Mouse (Mus musculus): ENCODE measurements around the gene Gm49320.

Gm49320 gene

GRCm38 (mm10) chr8:4259125-4259804 lies 20.6 kb downstream of the Gm49320 start, which contains the start of gene Ctxn1:
TSS of gene Ctxn1 (minus strand) at chr8:4259274.
- no peak for DNase-seq (ENCODE audit: low read depth, low spot score)

DNA sequence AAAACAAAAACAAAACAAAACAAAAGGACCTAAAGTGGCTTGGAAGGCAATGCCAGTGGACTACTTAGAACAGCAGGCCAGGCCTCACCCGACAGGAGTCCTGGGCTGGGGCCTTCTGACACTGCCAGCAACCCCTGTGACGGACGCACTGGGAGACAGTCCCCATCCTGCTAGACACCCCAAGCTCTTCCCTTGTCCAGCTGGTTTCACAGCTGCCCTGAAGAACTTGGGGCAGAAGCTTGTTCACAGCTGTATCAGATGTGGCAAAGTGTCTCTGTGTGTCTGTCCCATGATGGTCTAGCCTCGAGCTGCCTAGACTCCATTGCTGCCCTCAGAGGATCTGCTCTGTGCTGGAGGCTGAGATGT lies 21.1 kb downstream of the Gm49320 start:
- DNase-seq (ENCODE audit: low read depth, low spot score) = no peak

DNA sequence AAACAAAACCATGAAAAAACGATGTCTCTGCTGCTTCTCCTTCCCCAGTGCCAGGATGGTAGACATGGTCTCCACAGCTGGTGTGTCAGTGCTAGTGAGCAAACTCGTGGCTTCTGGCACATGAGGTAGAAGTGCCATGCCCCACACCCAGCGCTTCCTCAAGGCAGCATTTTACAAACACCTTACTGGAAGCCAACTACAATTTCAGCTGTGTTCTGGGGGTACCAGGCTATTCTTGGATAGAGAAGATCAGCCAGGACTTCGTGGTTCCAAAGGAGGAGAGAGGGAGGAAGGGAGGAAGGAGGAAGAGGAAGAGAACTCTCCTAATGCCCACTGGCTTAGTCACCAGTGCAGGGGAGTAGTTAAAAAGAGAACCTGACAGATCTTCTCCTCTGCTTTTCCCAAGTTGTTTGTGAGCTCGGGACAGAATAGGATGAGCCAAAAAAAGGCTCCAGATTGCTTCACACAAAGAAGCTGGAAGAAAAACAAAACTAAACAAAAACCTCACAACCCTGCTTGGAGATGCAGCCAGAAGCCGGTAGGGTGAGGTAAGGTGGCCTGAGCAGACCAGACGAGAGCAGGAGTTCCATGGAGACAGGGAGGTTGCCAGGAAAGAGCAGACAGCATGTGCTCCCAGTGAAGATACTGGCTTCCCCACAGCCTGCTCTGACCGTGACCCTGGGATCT lies 24.6 kb downstream of the Gm49320 start:
- DNase-seq (ENCODE audit: low read depth, low spot score) = peak; percentile 91

GRCm38 (mm10) chr8:4265160-4265914 lies 26.7 kb downstream of the Gm49320 start:
- DNase-seq (ENCODE audit: low read depth, low spot score) = no peak

DNA sequence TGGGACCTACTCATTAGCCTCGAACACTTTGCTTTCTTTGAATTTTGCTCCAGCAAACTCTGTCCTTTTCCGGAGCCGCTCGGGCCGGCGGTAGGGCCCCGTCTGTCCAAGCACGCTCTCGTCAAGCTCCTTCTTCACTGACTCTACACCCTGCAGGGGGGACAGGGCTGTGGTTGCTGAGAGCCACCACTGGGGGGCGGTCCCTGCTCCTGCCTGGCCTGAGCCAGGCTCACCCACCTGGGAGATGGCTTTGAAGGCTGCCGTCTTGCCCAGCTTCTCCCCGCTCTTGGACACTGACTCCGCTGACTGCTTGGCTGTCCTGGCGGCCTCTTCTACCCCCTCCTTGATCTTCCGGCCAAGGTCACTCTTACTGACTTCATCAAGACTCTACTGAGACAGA lies 29.0 kb downstream of the Gm49320 start:
- DNase-seq (ENCODE audit: low read depth, low spot score) = no peak

DNA sequence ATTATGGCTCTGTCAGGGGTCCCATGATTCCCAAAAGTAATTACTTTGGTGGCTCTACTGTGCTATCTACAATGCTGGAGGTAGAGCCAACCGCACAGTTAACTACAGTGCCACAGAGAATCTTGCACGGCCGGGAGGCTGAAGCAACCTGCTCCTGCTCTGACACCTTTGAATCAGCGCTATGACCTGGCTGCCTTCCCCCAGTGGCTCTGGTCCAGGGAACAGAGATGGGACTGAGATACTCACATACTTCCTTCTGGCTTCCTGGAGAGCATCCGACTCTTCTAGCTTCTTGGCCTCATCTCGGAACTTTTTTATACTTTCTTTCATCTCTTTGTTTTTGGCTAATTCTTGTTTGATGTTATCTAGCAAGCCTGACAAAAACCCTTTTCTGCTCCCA lies 30.9 kb downstream of the Gm49320 start:
- no peak for DNase-seq (ENCODE audit: low read depth, low spot score)

- peak; percentile 97 for DNase-seq (ENCODE audit: low read depth, low spot score)
These were observed 36.8 kb downstream of the Gm49320 start, which contains the start of gene Timm44 for GRCm38 (mm10) chr8:4275275-4276110. TSS of gene Timm44 (minus strand) at chr8:4275913.

DNA sequence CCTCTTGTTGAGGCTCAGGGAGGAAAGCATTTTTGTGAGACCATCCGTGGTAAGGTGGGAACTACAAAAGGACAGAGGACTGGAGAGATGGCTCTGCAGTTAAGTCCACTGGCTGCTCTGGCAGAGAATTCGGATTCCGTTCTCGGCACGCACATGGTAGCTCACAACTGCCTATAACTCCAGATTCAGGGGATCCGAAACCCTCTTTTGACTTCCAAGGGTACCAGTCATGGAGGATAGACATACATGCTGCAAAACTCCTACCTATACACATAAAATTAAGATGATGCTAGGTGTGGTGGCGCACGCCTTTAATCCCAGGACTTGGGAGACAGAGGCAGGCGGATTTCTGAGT lies 37.4 kb downstream of the Gm49320 start:
- no peak for DNase-seq (ENCODE audit: low read depth, low spot score)

DNA sequence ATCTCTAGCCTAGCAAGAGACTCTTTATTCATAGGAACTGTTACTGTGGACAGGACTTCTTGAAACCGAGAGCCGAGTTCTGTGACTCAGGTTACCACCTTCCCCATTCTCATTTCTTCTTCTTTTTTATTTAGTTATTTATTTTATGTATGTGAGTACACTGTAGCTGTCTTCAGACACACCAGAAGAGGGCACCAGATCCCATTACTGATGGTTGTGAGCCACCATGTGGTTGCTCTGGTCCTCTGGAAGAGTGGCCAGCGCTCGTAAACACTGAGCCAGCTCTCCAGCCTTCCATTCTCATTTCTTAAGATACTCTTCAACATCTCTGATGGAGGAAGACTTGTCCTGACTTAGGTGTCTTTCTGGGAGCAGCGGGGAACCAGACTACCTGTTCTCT lies 54.1 kb downstream of the Gm49320 start:
- no peak for DNase-seq (ENCODE audit: low read depth, low spot score)

DNA sequence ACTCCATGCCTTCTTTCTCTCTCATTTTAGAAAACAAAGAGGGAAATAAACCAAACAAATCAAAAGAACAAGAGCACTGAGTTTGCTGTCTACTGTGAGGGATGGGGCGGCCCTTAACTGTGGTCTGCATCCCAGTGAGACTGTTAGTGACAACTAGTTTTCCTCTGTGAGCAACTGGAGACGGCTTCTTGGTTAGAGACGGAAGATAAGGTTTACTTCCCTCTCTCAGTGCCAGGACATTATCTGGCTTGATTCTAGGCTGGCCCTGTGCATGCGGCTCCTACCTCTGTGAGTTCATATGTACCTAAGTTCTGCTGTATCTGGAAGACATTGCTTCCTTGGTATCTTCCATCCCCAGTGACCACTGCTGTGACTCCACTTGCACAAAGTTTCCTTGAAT lies 59.2 kb downstream of the Gm49320 start:
- no peak for DNase-seq (ENCODE audit: low read depth, low spot score)
